Mouse (Mus musculus) brain, embryonic 14.5 days (tissue): ENCODE data around the gene Lyl1. TPM values are rescaled to one million over a fixed set of nuclear protein-coding genes. Genes with fewer than 3 reads are reported as not detected.
A peak's percentile ranks its signal among the peaks of the same experiment; 100 is the strongest.

Experiments
- DNase-seq: peaks from one replicate; pipeline ENCODE4 v3.0.0-alpha.2; 2011; ENCODE audit warnings: low read depth
- CTCF ChIP-seq: fragments of 200-500 bp; IDR thresholded peaks from 2 replicates; pipeline ENCODE4 v1.5.1; 2012; ENCODE audit warnings: inconsistent platforms, mild to moderate bottlenecking, moderate library complexity, borderline replicate concordance; ENCODE audit not compliant: insufficient read depth, insufficient read length; ENCODE audit errors: extremely low read depth
- POLR2A ChIP-seq: fragments of 200-500 bp; IDR thresholded peaks from 2 replicates; pipeline ENCODE4 v1.6.1; 2012; ENCODE audit warnings: mild to moderate bottlenecking, inconsistent platforms, borderline replicate concordance; ENCODE audit not compliant: poor library complexity, insufficient read depth, insufficient read length, severe bottlenecking; ENCODE audit errors: extremely low read depth
- polyA plus RNA-seq: library from polyadenylated mRNA; depleted of rRNA; stranded (reverse); fragments of >200 nt; gene quantifications from 2 replicates; pipeline ENCODE4 v1.2.3, GENCODE M21; 2012

The Lyl1 gene
- polyA plus RNA-seq, 1 experiment, result 4.7 TPM

DNA sequence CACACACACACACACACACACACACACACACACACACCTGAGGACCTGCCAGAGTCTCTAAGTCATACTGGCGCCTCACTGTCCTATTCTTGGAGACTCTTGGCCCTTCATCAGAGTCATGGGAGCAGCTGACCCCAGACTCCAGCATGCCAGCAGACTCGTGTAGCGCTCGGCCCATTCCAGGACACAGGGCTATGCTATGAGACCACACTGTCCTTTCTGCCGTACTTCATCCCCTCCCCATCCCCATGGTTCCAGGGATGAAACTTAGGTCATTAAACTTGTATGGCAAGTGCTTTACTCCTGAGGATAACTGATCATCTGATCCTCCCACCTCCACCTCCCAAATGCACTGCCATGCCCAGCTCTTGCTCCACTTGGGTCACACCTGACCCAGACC lies 17.2 kb downstream of the Lyl1 start:
- no peak for DNase-seq
- TF ChIP-seq POLR2A (no peak), CTCF (no peak)

DNA sequence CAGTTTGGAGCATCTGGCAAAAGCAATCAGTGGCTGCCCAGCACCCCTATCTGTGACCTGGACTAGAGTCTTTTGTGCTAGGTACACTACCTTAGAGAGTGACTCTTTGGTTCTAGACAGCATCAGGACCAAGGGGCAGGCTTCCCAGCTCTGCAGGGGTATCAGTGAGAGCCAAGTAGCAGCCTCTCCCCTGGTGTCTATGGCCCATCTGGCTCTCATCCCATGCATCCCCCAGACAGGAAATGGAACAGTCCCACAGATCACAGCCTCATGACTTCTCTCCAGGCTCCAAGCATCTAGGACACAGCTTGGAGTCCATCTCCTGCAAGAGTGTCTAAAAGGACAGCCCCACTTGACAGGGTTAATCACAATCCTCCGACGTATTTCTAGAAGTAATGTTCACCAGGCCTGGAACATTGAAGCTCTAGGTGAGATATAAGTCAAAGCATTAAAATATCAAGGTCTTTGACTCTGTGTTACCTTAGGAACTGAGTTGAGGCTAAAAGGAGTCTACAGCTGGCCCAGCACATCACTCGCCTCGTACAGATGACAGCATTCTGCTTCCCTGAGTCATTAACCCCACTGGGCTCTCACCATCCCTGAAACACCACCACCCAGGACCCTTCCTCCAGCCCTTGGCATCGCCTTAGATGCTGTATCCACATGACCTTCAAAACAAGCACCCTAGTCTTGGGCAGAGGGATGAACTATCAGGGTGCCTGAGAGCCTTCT lies 17.9 kb downstream of the Lyl1 start:
- DNase-seq, result no peak
- TF ChIP-seq POLR2A, result no peak
- TF ChIP-seq CTCF, result no peak

DNA sequence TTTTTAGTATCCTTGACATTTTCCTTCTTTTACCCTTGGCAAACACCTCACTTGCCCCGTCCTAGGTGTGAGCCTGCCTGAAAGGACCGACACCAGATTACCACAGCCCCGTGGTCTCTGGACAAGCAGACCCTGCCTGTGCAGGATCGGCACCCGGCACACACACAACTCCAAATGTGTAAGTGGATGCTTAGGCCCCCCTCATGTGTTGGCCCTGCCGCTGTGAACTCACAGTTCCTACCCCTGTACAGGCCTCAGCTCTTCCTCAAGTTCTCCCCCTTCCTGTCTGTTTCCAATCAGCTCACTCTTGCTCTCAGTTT lies 21.2 kb downstream of the Lyl1 start:
- TF ChIP-seq CTCF (no peak), POLR2A (no peak)
- DNase-seq, result no peak

DNA sequence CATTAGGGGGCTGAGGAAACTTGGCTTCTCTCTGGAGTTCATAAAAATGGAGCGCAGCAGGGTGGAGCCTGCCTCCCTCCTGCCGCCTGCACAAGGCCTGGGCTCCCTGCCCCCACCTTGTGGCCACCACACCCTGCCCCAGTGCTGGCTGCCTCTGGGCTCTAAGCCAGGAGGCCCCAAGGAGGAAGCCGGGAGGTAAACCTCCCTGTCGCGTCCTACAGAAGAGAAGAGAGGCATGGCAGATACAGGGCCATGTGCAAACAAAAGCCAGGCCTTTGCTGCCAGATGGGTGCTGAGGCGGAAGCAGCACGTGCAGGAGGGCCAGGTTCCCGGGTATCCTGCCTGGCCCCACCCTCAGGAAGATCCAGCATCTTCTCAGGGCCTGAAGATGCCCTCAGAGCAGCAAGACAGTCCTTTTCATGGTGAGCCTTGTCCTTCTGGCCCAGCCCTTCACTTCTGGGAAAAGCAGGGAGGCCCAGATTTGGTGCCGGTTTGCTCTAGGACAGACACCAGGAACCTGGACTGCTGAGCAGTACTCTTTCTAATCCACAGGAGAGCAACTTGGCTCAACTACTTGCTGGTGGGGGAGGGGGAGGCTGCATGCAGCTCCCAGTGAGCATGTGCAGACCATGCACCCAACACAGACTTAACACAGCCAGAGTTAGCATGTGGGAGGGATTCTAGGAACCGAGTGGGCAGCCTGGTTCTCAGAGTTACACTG lies 21.8 kb downstream of the Lyl1 start, which contains the start of gene G430095P16Rik:
G430095P16Rik (plus strand) TSS at position 158 of the 721 bp plus-strand sequence.
- TF ChIP-seq POLR2A, result no peak
- TF ChIP-seq CTCF, result no peak
- peak; percentile 95 for DNase-seq

DNA sequence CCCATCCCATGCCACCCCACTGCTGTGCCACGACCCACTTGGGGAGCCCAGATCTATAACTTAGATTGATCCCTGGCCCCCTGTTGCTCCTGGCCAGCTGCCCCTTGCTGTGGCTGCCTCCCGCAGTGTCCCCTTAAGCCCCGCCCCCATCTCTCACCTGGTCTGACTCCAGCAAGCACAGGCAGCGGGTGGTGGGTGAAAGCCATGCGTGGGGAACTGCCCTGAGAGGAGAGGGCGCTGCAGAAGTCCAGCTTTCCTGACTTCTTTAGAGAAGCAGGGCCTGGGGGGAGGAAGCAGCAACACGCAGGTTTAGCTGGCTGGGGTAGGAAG lies 22.3 kb downstream of the Lyl1 start:
- DNase-seq, result no peak
- TF ChIP-seq POLR2A (no peak), CTCF (no peak)

DNA sequence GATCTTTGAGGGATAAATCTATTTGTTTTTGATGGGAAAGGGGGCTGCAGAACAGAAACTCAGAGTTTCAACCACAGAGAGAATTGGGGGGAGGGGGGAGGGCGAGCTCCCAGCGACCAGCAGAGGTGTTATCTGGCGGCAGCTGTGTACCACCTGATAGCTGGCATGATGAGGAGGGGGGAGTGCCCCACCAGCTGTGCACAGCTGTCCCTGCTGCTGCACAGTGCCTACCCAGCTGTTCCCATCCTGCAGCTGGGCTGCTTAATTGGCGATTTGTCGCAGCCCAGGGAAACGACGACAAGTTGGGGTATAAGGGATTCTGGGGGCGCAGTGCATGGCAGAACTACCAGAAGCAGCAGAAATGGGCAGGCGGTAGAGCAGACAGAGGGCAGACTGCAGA lies 23.4 kb downstream of the Lyl1 start:
- no peak for DNase-seq
- no peak for TF ChIP-seq CTCF
- TF ChIP-seq POLR2A, result no peak

DNA sequence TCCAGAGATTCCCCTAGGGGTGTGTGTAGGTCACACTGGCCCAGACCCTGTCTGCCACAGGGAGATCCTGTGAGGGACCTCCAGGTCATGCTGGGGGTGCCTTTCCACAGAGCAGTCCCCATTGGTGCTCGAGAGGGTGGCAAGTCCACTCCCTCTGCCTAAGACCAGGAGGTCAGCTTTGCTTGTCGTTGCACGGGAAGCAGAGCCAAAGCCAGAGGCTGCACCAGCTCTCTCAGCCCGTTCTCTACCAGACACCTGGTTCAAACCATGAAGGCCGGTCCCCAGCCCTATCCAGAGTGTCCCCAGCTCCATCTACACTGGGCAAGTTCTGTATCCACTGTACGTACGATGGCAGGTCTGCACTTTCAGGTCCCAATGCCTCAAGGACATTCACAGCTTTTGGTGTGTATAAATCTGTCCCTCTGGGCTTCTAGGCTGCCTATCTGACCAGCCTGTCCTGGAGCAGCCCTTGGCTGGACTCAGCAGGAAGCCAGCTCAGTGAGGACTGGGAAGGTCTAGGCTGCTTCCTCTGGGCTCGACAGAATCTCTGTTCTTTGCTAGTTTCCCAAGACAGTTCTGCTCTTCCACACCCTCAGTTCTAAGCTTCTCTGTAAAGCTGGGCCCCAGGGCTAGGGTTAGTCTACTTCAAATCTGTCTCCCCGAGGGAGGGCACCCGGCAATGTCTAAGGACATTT lies 24.1 kb downstream of the Lyl1 start:
- TF ChIP-seq CTCF (no peak), POLR2A (no peak)
- DNase-seq, result no peak

DNA sequence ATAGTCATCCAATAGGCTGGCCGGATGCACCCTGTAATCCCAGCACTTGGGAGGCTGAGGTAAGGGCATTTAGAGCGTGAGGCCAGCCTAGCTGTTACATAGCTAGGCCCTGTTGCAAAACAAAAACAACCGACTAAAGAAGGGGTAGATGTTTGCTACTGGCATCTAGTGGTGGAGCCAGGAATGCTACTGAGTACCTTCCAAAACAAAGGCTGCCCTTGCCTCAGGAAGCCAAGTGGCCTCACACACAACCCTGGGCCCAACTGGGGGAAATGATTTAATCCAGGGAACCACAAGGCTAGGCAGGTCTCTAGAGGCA lies 24.6 kb downstream of the Lyl1 start:
- TF ChIP-seq CTCF (peak; percentile 42; the same call in 1 of the 2 replicates), POLR2A (no peak)
- peak; percentile 76 for DNase-seq

DNA sequence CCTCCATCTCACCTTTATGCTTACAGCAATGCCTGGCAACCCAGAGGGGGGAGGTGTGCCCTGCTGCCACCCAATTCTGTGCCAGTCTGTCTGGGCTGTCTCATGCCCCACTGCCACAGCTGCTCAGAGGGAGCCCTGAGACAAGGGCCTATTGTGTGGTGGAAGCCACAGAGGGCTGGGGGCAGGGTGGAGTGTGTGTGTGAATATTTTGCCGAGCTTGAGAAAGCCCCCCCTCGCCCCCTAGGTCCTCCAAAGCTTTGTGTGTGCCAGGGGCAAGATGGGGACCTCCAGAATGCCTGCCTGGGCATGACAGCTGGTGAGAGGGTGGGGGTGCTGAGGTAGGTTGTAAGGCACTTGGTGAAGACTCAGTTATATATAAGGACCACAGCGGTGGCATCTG lies 27.2 kb downstream of the Lyl1 start:
- no peak for TF ChIP-seq CTCF
- TF ChIP-seq POLR2A, result no peak
- DNase-seq, result peak; percentile 96

DNA sequence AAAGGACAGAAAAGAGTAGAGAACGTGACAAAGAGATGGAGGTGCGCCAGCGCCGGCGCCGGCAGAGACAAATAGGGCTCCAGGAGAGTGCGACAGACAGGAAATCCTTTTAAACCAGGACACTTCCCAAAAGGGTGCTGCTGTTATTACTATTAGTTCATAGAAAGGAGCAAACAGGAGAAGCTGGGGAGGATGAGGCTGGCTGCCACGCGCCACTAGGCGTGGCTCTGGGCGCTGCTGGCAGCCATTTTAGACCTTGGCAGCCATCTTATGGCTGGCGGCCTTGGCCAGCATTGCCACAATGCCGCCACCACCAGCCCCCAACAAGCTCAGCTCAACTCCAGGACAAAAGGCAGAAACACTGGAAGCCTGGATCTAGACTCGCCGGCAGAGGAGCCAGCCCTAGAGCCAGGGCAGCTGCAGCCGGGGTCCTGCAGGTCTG lies 28.7 kb downstream of the Lyl1 start:
- DNase-seq, result peak; percentile 79

DNA sequence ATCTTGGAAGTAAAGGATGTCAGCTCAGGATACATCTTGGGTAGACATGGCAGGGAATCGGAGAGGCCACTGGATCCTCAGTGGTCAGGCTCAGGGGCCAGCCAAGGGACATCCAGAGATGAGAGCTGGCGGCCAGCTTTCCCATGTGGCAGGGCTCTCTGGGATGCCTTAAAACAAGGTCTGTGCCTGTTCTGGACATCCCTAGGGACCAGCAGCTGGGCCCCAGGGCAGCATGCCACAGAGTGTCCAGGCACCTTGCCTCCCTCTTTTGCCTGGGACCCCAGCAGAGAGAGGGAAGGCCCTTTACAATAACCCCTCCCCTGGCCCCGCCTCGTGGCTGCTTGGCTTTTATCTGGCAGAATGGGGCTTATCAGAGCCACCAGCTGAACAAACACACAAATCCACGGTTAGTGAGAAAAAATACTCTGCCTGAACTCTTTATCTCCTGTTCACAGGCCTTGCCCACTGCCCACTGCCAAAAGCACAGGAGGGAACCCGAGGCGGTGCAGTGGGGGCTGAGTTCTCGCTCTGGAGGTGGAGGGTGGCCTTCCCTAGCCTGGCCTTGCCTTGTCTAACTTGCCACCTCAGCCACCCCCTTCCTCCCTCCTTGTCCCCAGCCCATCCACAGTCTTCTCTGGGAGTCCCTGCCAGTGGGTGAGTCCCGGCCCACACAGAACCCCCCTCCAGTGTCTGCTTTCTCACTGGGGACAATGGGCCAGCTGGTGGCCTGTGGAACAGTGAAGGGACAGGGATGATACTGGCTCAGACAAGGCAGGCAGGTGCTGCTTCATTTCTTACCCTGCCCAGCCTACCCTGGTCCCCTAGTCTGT lies 29.5 kb downstream of the Lyl1 start:
- TF ChIP-seq CTCF, result no peak
- no peak for TF ChIP-seq POLR2A
- DNase-seq, result peak; percentile 79

More for the DNA sequence above, 28.7 kb downstream of the Lyl1 start:
- TF ChIP-seq CTCF (no peak), POLR2A (no peak)
